In the genomic region with DNA sequence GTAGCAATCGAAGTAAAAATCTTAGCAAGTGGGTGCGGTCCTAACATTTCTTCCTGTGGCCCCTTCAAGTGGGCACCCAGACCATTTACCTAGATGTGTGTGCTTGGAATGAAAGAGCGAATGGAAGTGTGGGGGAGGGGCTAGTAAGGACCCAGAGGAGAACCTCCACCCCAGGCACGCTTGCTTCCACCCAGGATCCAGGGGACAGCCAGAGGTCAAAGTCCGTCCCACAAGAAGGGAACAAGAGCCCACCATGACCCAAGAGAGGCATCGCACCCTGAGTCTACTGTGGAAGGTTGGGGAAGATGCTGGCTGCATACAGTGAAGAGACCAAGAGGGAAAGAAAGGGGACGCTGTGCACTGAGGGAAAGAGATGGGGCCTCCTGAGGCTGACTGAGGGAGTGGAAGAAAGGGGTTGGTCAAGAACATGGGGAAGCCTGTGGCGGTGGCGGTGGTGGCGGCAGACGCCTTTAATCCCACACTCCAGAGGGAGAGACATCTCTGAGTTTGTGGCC, we compare ENCODE assay signal across 20 mouse cellular contexts. TPM values are rescaled to one million over a fixed set of nuclear protein-coding genes. Genes with fewer than 3 reads are reported as not detected.
DNase-seq lines count a peak whose midpoint lies in the region; ATAC-seq and TF ChIP-seq lines count a peak whose summit lies in the region.
"Had no signal": no experiment of that assay in that cellular context is flagged by ENCODE, and none has a peak within 500 bp of the region (broad histone marks: within the 10 kb centered on the region; RNA-seq: fewer than 3 reads in every experiment).

No protein-coding gene starts in this region.

- H3K79me2 ChIP-seq in heart, adult 2 months (replicated peaks; ENCODE audit: control insufficient read depth, insufficient read depth, low read length) = no peaks in the 10 kb centered on the region

- H3K4me3 ChIP-seq in heart, embryonic 10.5 days = no peak overlapping the region
- no peak overlapping the region for H3K4me3 ChIP-seq in heart, adult 2 months
- peak overlapping the region; percentile 37; the same call in 1 of the 2 replicates for H3K4me3 ChIP-seq in hindbrain, embryonic 10.5 days
- H3K4me3 ChIP-seq in limb, embryonic 10.5 days = no peak overlapping the region
- H3K4me3 ChIP-seq in midbrain, postnatal 0 days (ENCODE audit: low read depth, low read length) = no peak overlapping the region
- H3K4me3 ChIP-seq: liver, embryonic 15.5 days; megakaryocyte, embryonic 14.5 days; stomach, embryonic 15.5 days had no signal

- H3K27me3 ChIP-seq in heart, embryonic 10.5 days (ENCODE audit: insufficient read depth, poor library complexity, severe bottlenecking) = no peaks in the 10 kb centered on the region
- no peaks in the 10 kb centered on the region for H3K27me3 ChIP-seq in heart, adult 2 months (ENCODE audit: control insufficient read depth, insufficient read depth, low read length)
- H3K27me3 ChIP-seq in hindbrain, embryonic 10.5 days (ENCODE audit: insufficient read depth, poor library complexity, severe bottlenecking) = peaks cover 25% of the 10 kb centered on the region
- no peaks in the 10 kb centered on the region for H3K27me3 ChIP-seq in limb, embryonic 10.5 days (ENCODE audit: low read depth, poor library complexity, severe bottlenecking)
- no peaks in the 10 kb centered on the region for H3K27me3 ChIP-seq in midbrain, postnatal 0 days (ENCODE audit: insufficient read depth, low read length)
- H3K27me3 ChIP-seq: Patski; stomach, embryonic 15.5 days had no signal

- whole genome bisulfite sequencing in heart, embryonic 10.5 days = 66% methylated on average over 11 of the region's 11 CpGs
- WGBS in heart, adult 2 months = 87% methylated on average over 11 of the region's 11 CpGs
- 56% methylated on average over 11 of the region's 11 CpGs for WGBS in hindbrain, embryonic 10.5 days
- 79% methylated on average over 11 of the region's 11 CpGs for WGBS in limb, embryonic 10.5 days
- 52% methylated on average over 11 of the region's 11 CpGs for WGBS in midbrain, postnatal 0 days

- no peak for DNase-seq in heart, embryonic 10.5 days (ENCODE audit: low spot score)
- DNase-seq in heart, adult 2 months = no peak
- DNase-seq in hindbrain, embryonic 10.5 days (ENCODE audit: low spot score) = no peak
- no peak for DNase-seq in limb, embryonic 10.5 days (ENCODE audit: low spot score)
- no peak for DNase-seq in midbrain, postnatal 0 days (ENCODE audit: low spot score)
- DNase-seq in layer of hippocampus, postnatal 14 days (ENCODE audit: low spot score in 2 of 2) = no peak
- no peak for DNase-seq in left cerebral cortex, postnatal 36 days (ENCODE audit: low spot score in 2 of 2)
- DNase-seq in natural killer cell, adult 2 months (ENCODE audit: low spot score in 2 of 2) = no peak
- DNase-seq: B cell, adult 2 months; cerebellum, adult 8-10 months; kidney, adult 11 months; lung, postnatal 14 days; thymus, postnatal 14 days had no signal

- ATAC-seq in midbrain, postnatal 0 days (ENCODE audit: low FRiP score) = no peak
- ATAC-seq: Patski had no signal

- 0 out of 2 replicates have a peak overlapping the region, but pooled peaks have one; percentile 70 for H3K27ac ChIP-seq in heart, embryonic 10.5 days
- no peak overlapping the region; the same call in 1 of the 2 replicates for H3K27ac ChIP-seq in heart, adult 2 months
- peak overlapping the region; percentile 83 for H3K27ac ChIP-seq in hindbrain, embryonic 10.5 days
- H3K27ac ChIP-seq in limb, embryonic 10.5 days = 0 out of 2 replicates have a peak overlapping the region, but pooled peaks have one; percentile 11
- no peak overlapping the region for H3K27ac ChIP-seq in midbrain, postnatal 0 days (ENCODE audit: low read depth, low read length)
- H3K27ac ChIP-seq: heart, embryonic 13.5 days; liver, embryonic 15.5 days; stomach, embryonic 15.5 days had no signal

- intact Hi-C loops in heart, adult 2 months (cut with DNase I) = no loop called here
- intact Hi-C loops in left cerebral cortex, postnatal 36 days (cut with DNase I) = no loop called here

- H3K9me3 ChIP-seq in heart, embryonic 10.5 days = no peaks in the 10 kb centered on the region
- H3K9me3 ChIP-seq in hindbrain, embryonic 10.5 days = peaks cover 15% of the 10 kb centered on the region
- no peaks in the 10 kb centered on the region for H3K9me3 ChIP-seq in limb, embryonic 10.5 days (replicated peaks)
- no peaks in the 10 kb centered on the region for H3K9me3 ChIP-seq in midbrain, postnatal 0 days (ENCODE audit: low read length)
- H3K9me3 ChIP-seq: heart, embryonic 13.5 days; liver, embryonic 15.5 days; megakaryocyte, embryonic 14.5 days; stomach, embryonic 15.5 days had no signal

- TF ChIP-seq EP300 in heart, adult 2 months (IDR thresholded peaks at IDR 0.05; ENCODE audit: insufficient read depth, low read depth, low read length) = no peak

- no peaks in the 10 kb centered on the region for H3K36me3 ChIP-seq in heart, embryonic 10.5 days
- H3K36me3 ChIP-seq in heart, adult 2 months (ENCODE audit: control insufficient read depth, insufficient read depth, low read length) = no peaks in the 10 kb centered on the region
- H3K36me3 ChIP-seq in hindbrain, embryonic 10.5 days = no peaks in the 10 kb centered on the region
- H3K36me3 ChIP-seq in limb, embryonic 10.5 days = no peaks in the 10 kb centered on the region
- no peaks in the 10 kb centered on the region for H3K36me3 ChIP-seq in midbrain, postnatal 0 days (ENCODE audit: insufficient read depth, low read length)
- H3K36me3 ChIP-seq: embryonic facial prominence, embryonic 12.5 days; heart, embryonic 13.5 days; liver, embryonic 15.5 days; stomach, embryonic 15.5 days had no signal

- TF ChIP-seq CTCF in heart, adult 2 months (IDR thresholded peaks at IDR 0.05) = no peak
- TF ChIP-seq CTCF in midbrain, postnatal 0 days (IDR thresholded peaks at IDR 0.05) = peak; percentile 16; the same call in 1 of the 2 replicates

- no peak overlapping the region for H3K9ac ChIP-seq in heart, adult 2 months (ENCODE audit: low read depth, low read length)
- no peak overlapping the region for H3K9ac ChIP-seq in midbrain, postnatal 0 days (replicated peaks; ENCODE audit: low read length, poor library complexity, severe bottlenecking)
- H3K9ac ChIP-seq: embryonic facial prominence, embryonic 12.5 days; liver, embryonic 15.5 days; stomach, embryonic 15.5 days had no signal

- no peak for TF ChIP-seq POLR2A in heart, adult 2 months (IDR thresholded peaks at IDR 0.05; ENCODE audit: insufficient read depth, low read depth, low read length)

- H3K4me2 ChIP-seq in midbrain, postnatal 0 days (ENCODE audit: low read depth, low read length, poor library complexity, severe bottlenecking) = peak overlapping the region; percentile 40; the same call in 1 of the 2 replicates
- H3K4me2 ChIP-seq: liver, embryonic 15.5 days had no signal

- H3K4me1 ChIP-seq in heart, embryonic 10.5 days = peaks cover 29% of the 10 kb centered on the region
- no peaks in the 10 kb centered on the region; the same call in 1 of the 2 replicates for H3K4me1 ChIP-seq in heart, adult 2 months (ENCODE audit: control insufficient read depth, insufficient read depth, low read length)
- peaks cover 26% of the 10 kb centered on the region for H3K4me1 ChIP-seq in hindbrain, embryonic 10.5 days (replicated peaks)
- H3K4me1 ChIP-seq in limb, embryonic 10.5 days = peaks cover 35% of the 10 kb centered on the region
- H3K4me1 ChIP-seq in midbrain, postnatal 0 days (ENCODE audit: insufficient read depth, low read length) = peaks cover 6% of the 10 kb centered on the region; the same call in 1 of the 2 replicates
- H3K4me1 ChIP-seq: megakaryocyte, embryonic 14.5 days; stomach, embryonic 15.5 days had no signal

RNA-seq across cellular contexts. Expression of a gene that starts 28.1 kb away (rescaled TPM):
- 49.2 and 69.8 TPM in 2 replicates for polyA plus RNA-seq in heart, embryonic 10.5 days (2016; fragmentation: Nextera tagmentation; extraction: Ambion mirVana)
- 10 to 100 TPM; 37.2 to 37.3 TPM for total RNA-seq in heart, adult 2 months (2021)
- polyA plus RNA-seq in heart, adult 2 months (2012; rRNA removed) = 43.9 and 67.9 TPM in 2 replicates
- polyA plus RNA-seq in hindbrain, embryonic 10.5 days (2016; fragmentation: Nextera tagmentation; extraction: Ambion mirVana) = 18.4 and 20.6 TPM in 2 replicates
- polyA plus RNA-seq in limb, embryonic 10.5 days (2016; fragmentation: Nextera tagmentation; extraction: Ambion mirVana) = 16.9 and 33.7 TPM in 2 replicates
- total RNA-seq in midbrain, postnatal 0 days (2014; rRNA removed) = 9.1 and 16.6 TPM in 2 replicates
- polyA plus RNA-seq in midbrain, postnatal 0 days (2015; fragmentation: Nextera tagmentation; extraction: Ambion mirVana) = 5.9 and 6.0 TPM in 2 replicates
- total RNA-seq in layer of hippocampus, postnatal 14 days (2021) = 10 to 100 TPM; 42.7 to 45.0 TPM
- total RNA-seq in left cerebral cortex, postnatal 36 days (2021) = 10 to 100 TPM; 17.5 to 17.9 TPM
- total RNA-seq: common myeloid progenitor, adult 5-6 weeks had no signal

Comparison
In these comparisons a context has a peak if more than half of its experiments do, and no peak if none do; other contexts are left out.
1. H3K27ac ChIP-seq: peak in heart, embryonic 10.5 days (single experiment), hindbrain, embryonic 10.5 days (single experiment) and limb, embryonic 10.5 days (single experiment); none in heart, adult 2 months (single experiment) and midbrain, postnatal 0 days (single experiment).